Comparison of ENCODE assay signal across 8 mouse cellular contexts in genomic region chr15:83224136-83224766, GRCm38 (mm10). TPM values are rescaled to one million over a fixed set of nuclear protein-coding genes. Genes with fewer than 3 reads are reported as not detected.
DNase-seq lines count a peak whose midpoint lies in the region; ATAC-seq lines count a peak whose summit lies in the region.

No protein-coding gene starts in this region.

- H3K27me3 ChIP-seq in kidney, embryonic 14.5 days (ENCODE audit: control insufficient read depth, insufficient read depth, low read length), result no peaks in the 10 kb centered on the region
- no peaks in the 10 kb centered on the region for H3K27me3 ChIP-seq in lung, embryonic 16.5 days (ENCODE audit: control insufficient read depth, insufficient read depth, low read depth, low read length)

- peaks cover 24% of the 10 kb centered on the region for H3K4me1 ChIP-seq in kidney, embryonic 14.5 days (ENCODE audit: control insufficient read depth, insufficient read depth, low read length)
- peaks cover 16% of the 10 kb centered on the region for H3K4me1 ChIP-seq in lung, embryonic 16.5 days (replicated peaks; ENCODE audit: control insufficient read depth, insufficient read depth, low read length)

- ATAC-seq in frontal cortex, adult (ENCODE audit: low TSS enrichment), result peak; percentile 62; the same call in 1 of the 2 replicates
- ATAC-seq in kidney, embryonic 14.5 days (ENCODE audit: low FRiP score, low TSS enrichment), result peak; percentile 3; the same call in 1 of the 2 replicates
- peak; percentile 39 for ATAC-seq in lung, embryonic 16.5 days (ENCODE audit: low read depth)

- no peak overlapping the region for H3K4me3 ChIP-seq in kidney, embryonic 14.5 days (ENCODE audit: low read length)
- H3K4me3 ChIP-seq in lung, embryonic 16.5 days (ENCODE audit: low read length), result no peak overlapping the region

- H3K9me3 ChIP-seq in kidney, embryonic 14.5 days (ENCODE audit: control insufficient read depth, low read length), result 0 out of 2 replicates have a peak, but pooled peaks cover 5% of the 10 kb centered on the region
- H3K9me3 ChIP-seq in lung, embryonic 16.5 days (ENCODE audit: control insufficient read depth, low read length), result no peaks in the 10 kb centered on the region

- WGBS in kidney, embryonic 14.5 days, result 60% methylated on average over 9 of the region's 9 CpGs
- 36% methylated on average over 9 of the region's 9 CpGs for WGBS in lung, embryonic 16.5 days

- no peak overlapping the region for H3K9ac ChIP-seq in kidney, embryonic 14.5 days (ENCODE audit: low read depth, low read length)
- no peak overlapping the region for H3K9ac ChIP-seq in lung, embryonic 16.5 days (ENCODE audit: low read length)

- no peak for DNase-seq in frontal cortex, postnatal 25 days (ENCODE audit: low spot score in 2 of 2)
- DNase-seq in adrenal gland, postnatal 14 days, result peak; percentile 65
- DNase-seq in heart, adult 9 months (ENCODE audit: low spot score in 2 of 2), result peak; percentile 62 to 68
- DNase-seq in thymus, adult 18-20 months, result no peak
- DNase-seq in urinary bladder, adult 18-20 months (ENCODE audit: low spot score in 2 of 2), result no peak

- peak overlapping the region; percentile 13; the same call in 1 of the 2 replicates for H3K4me2 ChIP-seq in kidney, embryonic 14.5 days (replicated peaks; ENCODE audit: low read depth, low read length)
- no peak overlapping the region for H3K4me2 ChIP-seq in lung, embryonic 16.5 days (ENCODE audit: low read depth, low read length)

- no peaks in the 10 kb centered on the region for H3K36me3 ChIP-seq in kidney, embryonic 14.5 days (ENCODE audit: control insufficient read depth, insufficient read depth, low read length)
- no peaks in the 10 kb centered on the region for H3K36me3 ChIP-seq in lung, embryonic 16.5 days (ENCODE audit: control insufficient read depth, insufficient read depth, low read length)

- H3K27ac ChIP-seq in kidney, embryonic 14.5 days (ENCODE audit: low read depth, low read length), result peak overlapping the region; percentile 93
- peak overlapping the region; percentile 89 for H3K27ac ChIP-seq in lung, embryonic 16.5 days (ENCODE audit: low read length)

RNA-seq across cellular contexts. Expression of gene A4galt, which starts 27.3 kb away (rescaled TPM):
- total RNA-seq in adrenal gland, postnatal 14 days (2021), result 10.1 and 12.5 TPM in 2 replicates
- 14.8 and 19.9 TPM in 2 replicates for polyA plus RNA-seq in kidney, embryonic 14.5 days (2014; fragmentation: Nextera tagmentation; extraction: Ambion mirVana)
- 2.3 and 3.0 TPM in 2 replicates for polyA plus RNA-seq in lung, embryonic 16.5 days (2015; fragmentation: Nextera tagmentation; extraction: Ambion mirVana)

RNA-seq across cellular contexts. Expression of gene Cyb5r3, which starts 51.9 kb away (rescaled TPM):
- 206 and 217 TPM in 2 replicates for total RNA-seq in adrenal gland, postnatal 14 days (2021)
- polyA plus RNA-seq in kidney, embryonic 14.5 days (2014; fragmentation: Nextera tagmentation; extraction: Ambion mirVana), result 144 and 175 TPM in 2 replicates
- 184 and 192 TPM in 2 replicates for polyA plus RNA-seq in lung, embryonic 16.5 days (2015; fragmentation: Nextera tagmentation; extraction: Ambion mirVana)

Comparison
In these comparisons a context has a peak if more than half of its experiments do, and no peak if none do; other contexts are left out.
1. ATAC-seq: peak in every context shown above with its lines; median percentile 62 in frontal cortex, adult; 39 in lung, embryonic 16.5 days; 3 in kidney, embryonic 14.5 days.
2. DNase-seq: peak in adrenal gland, postnatal 14 days (single experiment) and heart, adult 9 months (2 of 2); none in frontal cortex, postnatal 25 days (0 of 2), thymus, adult 18-20 months (0 of 2) and urinary bladder, adult 18-20 months (0 of 2).